ENCODE assay signal across 8 mouse cellular contexts in genomic region chr12:35046310-35046998, GRCm38 (mm10). TPM values are rescaled to one million over a fixed set of nuclear protein-coding genes. Genes with fewer than 3 reads are reported as not detected.
DNase-seq lines count a peak whose midpoint lies in the region; ATAC-seq and TF ChIP-seq lines count a peak whose summit lies in the region.

No protein-coding gene starts in this region.

- ATAC-seq in midbrain, embryonic 12.5 days (ENCODE audit: low FRiP score, low read depth): peak; percentile 80

- WGBS in midbrain, embryonic 12.5 days: 1% methylated on average over 36 of the region's 36 CpGs

- peak overlapping the region; percentile 89 for H3K4me3 ChIP-seq in gastrocnemius, adult 2 months
- H3K4me3 ChIP-seq in cortical plate, adult 2 months (ENCODE audit: insufficient read depth, low read length): peak overlapping the region; percentile 73
- peak overlapping the region; percentile 95 for H3K4me3 ChIP-seq in midbrain, embryonic 12.5 days

- no peaks in the 10 kb centered on the region for H3K9me3 ChIP-seq in midbrain, embryonic 12.5 days

- no peaks in the 10 kb centered on the region for H3K36me3 ChIP-seq in midbrain, embryonic 12.5 days

- peak overlapping the region; percentile 88 for H3K4me2 ChIP-seq in midbrain, embryonic 12.5 days (replicated peaks)

- H3K27ac ChIP-seq in gastrocnemius, adult 2 months: peak overlapping the region; percentile 98
- peak overlapping the region; percentile 97 for H3K27ac ChIP-seq in cortical plate, adult 2 months (ENCODE audit: insufficient read depth, low read length)
- peak overlapping the region; percentile 97 for H3K27ac ChIP-seq in midbrain, embryonic 12.5 days (replicated peaks)

- H3K27me3 ChIP-seq in midbrain, embryonic 12.5 days: peaks cover 6% of the 10 kb centered on the region

- DNase-seq in gastrocnemius, adult 2 months: no peak
- DNase-seq in gastrocnemius, postnatal 36 days: no peak
- peak; percentile 73 for DNase-seq in 3T3-L1 (ENCODE audit: low read depth, low spot score)
- peak; percentile 56 for DNase-seq in induced T-regulatory cell, adult 2 months (ENCODE audit: low read depth)
- no peak for DNase-seq in gastrocnemius, adult 8-10 months (ENCODE audit: low spot score in 2 of 2)
- DNase-seq in cerebellum, adult 8-10 months: no peak

- TF ChIP-seq POLR2A in cortical plate, adult 2 months (IDR thresholded peaks at IDR 0.05; ENCODE audit: extremely low read depth, insufficient read depth, low read length): no peak

- intact Hi-C loops in gastrocnemius, adult 2 months (cut with DNase I): loop anchor here (5.0 kb wide), 1 partner anchor 51 kb away; no protein-coding TSS in a partner anchor
- intact Hi-C loops in gastrocnemius, postnatal 36 days (cut with DNase I): no loop called here

- H3K9ac ChIP-seq in midbrain, embryonic 12.5 days (replicated peaks): peak overlapping the region; percentile 96

- peaks cover 8% of the 10 kb centered on the region for H3K4me1 ChIP-seq in cortical plate, adult 2 months (ENCODE audit: control insufficient read depth, insufficient read depth, low read length)
- peaks cover 17% of the 10 kb centered on the region for H3K4me1 ChIP-seq in midbrain, embryonic 12.5 days

- no peak for TF ChIP-seq CTCF in gastrocnemius, adult 2 months (IDR thresholded peaks at IDR 0.05)
- no peak for TF ChIP-seq CTCF in cortical plate, adult 2 months (IDR thresholded peaks at IDR 0.05; ENCODE audit: extremely low read depth, insufficient read depth, low read length)

RNA-seq across cellular contexts. Expression of gene Snx13, which starts 0.5 kb away (rescaled TPM):
- total RNA-seq in gastrocnemius, adult 2 months (2021): 10 to 100 TPM; 41.2 to 56.3 TPM
- total RNA-seq in gastrocnemius, postnatal 36 days (2021): 10 to 100 TPM; 38.6 to 42.4 TPM
- 23.9 and 24.9 TPM in 2 replicates for polyA plus RNA-seq in cortical plate, adult 2 months (2012; rRNA removed)
- 22.2 and 24.3 TPM in 2 replicates for polyA plus RNA-seq in midbrain, embryonic 12.5 days (2016; fragmentation: Nextera tagmentation; extraction: Ambion mirVana)
- total RNA-seq in gastrocnemius, adult 8-10 months (2022): 10 to 100 TPM; 57.5 to 61.6 (median 57.9) TPM

Comparison
In these comparisons a context has a peak if more than half of its experiments do, and no peak if none do; other contexts are left out.
1. DNase-seq: peak in 3T3-L1 (single experiment) and induced T-regulatory cell, adult 2 months (single experiment); none in gastrocnemius, adult 2 months (single experiment), gastrocnemius, postnatal 36 days (0 of 2), gastrocnemius, adult 8-10 months (0 of 2) and cerebellum, adult 8-10 months (single experiment).
2. Peak in every context shown above with its lines, with median percentiles within 50 percentile points of each other: H3K27ac ChIP-seq and H3K4me3 ChIP-seq.